Mouse (Mus musculus): ENCODE measurements around the gene Tomm20. TPM values are rescaled to one million over a fixed set of nuclear protein-coding genes. Genes with fewer than 3 reads are reported as not detected.
"Not testable (repeated sequence)": the region's sequence is repeated elsewhere in the genome, so short reads cannot be mapped to it uniquely, and the experiment has no call there.

Gene Tomm20
- polyA plus RNA-seq, 1 experiment from 2014 or later, result 329 TPM

DNA sequence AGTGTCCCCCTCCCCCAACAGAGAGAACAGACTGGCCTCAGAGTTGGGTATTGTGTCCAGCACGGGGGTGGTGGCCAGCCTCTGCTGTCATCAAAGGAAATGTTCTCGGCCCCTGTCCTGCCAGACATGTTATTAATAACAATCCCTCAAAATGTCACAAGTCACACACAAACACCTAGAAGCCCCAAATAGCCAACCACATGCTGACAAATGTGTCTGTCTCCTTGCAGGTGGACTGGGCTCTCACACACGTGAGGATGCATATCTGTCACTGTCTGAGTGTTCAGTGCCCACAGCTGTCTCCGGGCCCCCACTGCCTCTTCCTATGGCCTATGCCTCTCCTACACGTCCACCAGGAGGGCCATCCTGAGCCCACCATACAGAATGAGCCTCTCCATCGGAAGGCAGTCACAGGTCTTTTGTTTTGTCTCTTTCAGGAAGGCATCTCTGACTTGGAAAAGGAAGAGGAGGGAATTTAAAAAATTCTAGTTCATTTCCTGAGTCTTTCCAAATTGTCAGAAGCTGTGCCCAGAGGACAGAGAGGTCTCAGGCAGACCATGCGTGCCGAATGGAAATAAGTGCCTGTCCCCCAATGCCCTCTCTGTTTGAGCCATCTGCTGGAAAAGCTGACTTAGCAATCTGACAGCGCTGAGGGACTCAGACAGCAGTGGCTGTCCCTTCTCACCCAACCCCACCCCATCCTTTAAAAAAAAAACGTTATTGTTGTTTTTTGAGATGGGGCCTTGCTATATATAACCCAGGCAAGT lies 30.9 kb downstream of the Tomm20 start:
- H3K4me2 ChIP-seq (ENCODE audit: low read depth, low read length), result no peak overlapping the region
- 44% methylated on average over 10 of the region's 10 CpGs for WGBS
- H3K4me3 ChIP-seq (ENCODE audit: low read length), result no peak overlapping the region
- H3K4me1 ChIP-seq (ENCODE audit: control insufficient read depth, insufficient read depth, low read length), result peaks cover 16% of the 10 kb centered on the region
- H3K36me3 ChIP-seq (ENCODE audit: control insufficient read depth, insufficient read depth, low read length), result no peaks in the 10 kb centered on the region
- no peaks in the 10 kb centered on the region for H3K27me3 ChIP-seq (replicated peaks; ENCODE audit: control insufficient read depth, insufficient read depth, low read length)
- no peak for ATAC-seq
- no peak overlapping the region for H3K9ac ChIP-seq (ENCODE audit: low read depth, low read length)
- H3K9me3 ChIP-seq (ENCODE audit: control insufficient read depth, low read length), result no peaks in the 10 kb centered on the region
- no peak overlapping the region for H3K27ac ChIP-seq (ENCODE audit: low read length)

- WGBS, result 64% methylated on average over 10 of the region's 10 CpGs
- not testable (repeated sequence) for H3K36me3 ChIP-seq (ENCODE audit: control insufficient read depth, insufficient read depth, low read length); H3K9me3 ChIP-seq (ENCODE audit: control insufficient read depth, low read length); H3K27me3 ChIP-seq (replicated peaks; ENCODE audit: control insufficient read depth, insufficient read depth, low read length); H3K9ac ChIP-seq (ENCODE audit: low read depth, low read length); ATAC-seq; H3K27ac ChIP-seq (ENCODE audit: low read length); H3K4me2 ChIP-seq (ENCODE audit: low read depth, low read length); H3K4me3 ChIP-seq (ENCODE audit: low read length)
- H3K4me1 ChIP-seq (ENCODE audit: control insufficient read depth, insufficient read depth, low read length), result peaks cover 12% of the 10 kb centered on the region
Measured at GRCm38 (mm10) chr8:126914107-126914490, 31.5 kb downstream of the Tomm20 start.

DNA sequence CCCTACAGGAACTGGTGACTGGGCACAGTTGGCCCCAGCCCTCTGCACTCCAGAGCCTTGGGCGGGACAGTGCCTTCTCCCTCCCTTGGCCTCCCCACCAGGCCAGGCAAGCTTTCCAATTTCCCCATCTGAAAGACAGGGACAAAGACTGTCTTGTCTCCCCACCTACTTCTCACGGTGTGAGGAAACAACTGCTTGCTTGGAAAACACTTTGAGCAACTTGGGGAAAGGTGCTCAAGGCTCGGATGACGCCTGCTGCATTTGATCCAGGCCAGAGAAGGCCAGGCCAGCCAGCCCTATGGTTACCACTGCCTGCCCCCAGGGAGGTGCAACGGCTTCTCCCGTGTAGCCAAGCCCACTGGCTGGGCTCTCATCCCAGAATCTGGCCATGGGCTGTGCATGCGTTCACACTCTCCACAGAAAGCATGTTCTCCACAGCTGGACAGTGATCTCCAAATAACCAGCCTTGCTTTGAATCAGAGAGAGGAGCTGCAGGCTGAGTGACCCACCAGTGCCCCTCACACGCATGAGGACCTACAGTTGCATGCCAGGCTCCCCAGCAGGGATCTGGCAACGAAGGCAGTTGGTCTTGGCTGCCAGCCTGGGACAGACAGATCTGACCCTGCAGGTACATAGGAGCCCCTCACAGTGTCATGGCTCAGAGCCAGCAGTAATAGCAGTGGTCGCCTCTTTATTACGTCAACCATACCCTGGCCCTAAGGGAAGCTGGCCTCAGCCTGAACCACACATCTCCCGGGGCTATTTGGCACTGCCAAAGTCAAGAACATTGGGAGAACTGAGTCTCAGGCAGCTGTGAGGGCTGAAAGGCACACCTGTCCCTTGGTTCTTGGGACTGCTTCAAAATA lies 32.2 kb downstream of the Tomm20 start:
- Histone ChIP-seq H3K36me3 (ENCODE audit: control insufficient read depth, insufficient read depth, low read length) (no peaks in the 10 kb centered on the region), H3K4me2 (ENCODE audit: low read depth, low read length) (no peak overlapping the region), H3K27me3 (replicated peaks; ENCODE audit: control insufficient read depth, insufficient read depth, low read length) (no peaks in the 10 kb centered on the region), H3K27ac (ENCODE audit: low read length) (peak overlapping the region; percentile 16), H3K4me3 (ENCODE audit: low read length) (no peak overlapping the region), H3K9me3 (ENCODE audit: control insufficient read depth, low read length) (no peaks in the 10 kb centered on the region), H3K9ac (ENCODE audit: low read depth, low read length) (no peak overlapping the region; the same call in 1 of the 2 replicates), H3K4me1 (ENCODE audit: control insufficient read depth, insufficient read depth, low read length) (peaks cover 18% of the 10 kb centered on the region)
- peak; percentile 30; the same call in 1 of the 2 replicates for ATAC-seq
- WGBS, result 48% methylated on average over 12 of the region's 12 CpGs

GRCm38 (mm10) chr8:126909371-126909802 lies 36.3 kb downstream of the Tomm20 start:
- ATAC-seq, result no peak
- H3K9me3 ChIP-seq (ENCODE audit: control insufficient read depth, low read length), result no peaks in the 10 kb centered on the region
- 54% methylated on average over 10 of the region's 10 CpGs for WGBS
- H3K36me3 ChIP-seq (ENCODE audit: control insufficient read depth, insufficient read depth, low read length), result no peaks in the 10 kb centered on the region
- peak overlapping the region; percentile 53 for H3K9ac ChIP-seq (ENCODE audit: low read depth, low read length)
- H3K4me3 ChIP-seq (ENCODE audit: low read length), result no peak overlapping the region
- H3K27me3 ChIP-seq (replicated peaks; ENCODE audit: control insufficient read depth, insufficient read depth, low read length), result no peaks in the 10 kb centered on the region
- H3K4me1 ChIP-seq (ENCODE audit: control insufficient read depth, insufficient read depth, low read length), result peaks cover 25% of the 10 kb centered on the region
- H3K4me2 ChIP-seq (ENCODE audit: low read depth, low read length), result no peak overlapping the region
- H3K27ac ChIP-seq (ENCODE audit: low read length), result no peak overlapping the region

DNA sequence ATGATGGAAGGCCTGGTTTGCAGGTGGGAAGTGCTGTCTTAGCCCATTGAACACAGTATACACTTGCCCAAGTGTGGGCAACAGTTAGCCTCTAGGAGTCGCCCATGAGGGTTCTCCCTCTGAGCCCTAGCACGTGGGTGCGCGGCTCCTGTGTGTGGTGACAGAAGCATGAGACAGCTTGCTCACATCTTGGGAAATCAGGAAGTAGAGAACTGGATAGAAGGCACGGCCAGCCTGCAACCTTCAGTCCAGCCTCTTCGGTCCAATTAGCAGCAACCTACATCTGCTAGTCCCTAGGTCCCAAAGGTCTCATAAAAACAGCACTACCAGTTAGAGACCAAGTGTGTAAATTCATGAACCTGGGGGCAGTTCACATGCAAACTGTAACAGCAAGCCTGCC lies 36.8 kb downstream of the Tomm20 start:
- 0 out of 2 replicates have a peak overlapping the region, but pooled peaks have one; percentile 15 for H3K27ac ChIP-seq (ENCODE audit: low read length)
- no peak overlapping the region for H3K4me3 ChIP-seq (ENCODE audit: low read length)
- peaks cover 30% of the 10 kb centered on the region for H3K4me1 ChIP-seq (ENCODE audit: control insufficient read depth, insufficient read depth, low read length)
- H3K36me3 ChIP-seq (ENCODE audit: control insufficient read depth, insufficient read depth, low read length), result no peaks in the 10 kb centered on the region
- H3K27me3 ChIP-seq (replicated peaks; ENCODE audit: control insufficient read depth, insufficient read depth, low read length), result no peaks in the 10 kb centered on the region
- ATAC-seq, result peak; percentile 44
- 72% methylated on average over 6 of the region's 6 CpGs for WGBS
- no peak overlapping the region for H3K4me2 ChIP-seq (ENCODE audit: low read depth, low read length)
- H3K9ac ChIP-seq (ENCODE audit: low read depth, low read length), result 0 out of 2 replicates have a peak overlapping the region, but pooled peaks have one; percentile 53
- no peaks in the 10 kb centered on the region for H3K9me3 ChIP-seq (ENCODE audit: control insufficient read depth, low read length)

DNA sequence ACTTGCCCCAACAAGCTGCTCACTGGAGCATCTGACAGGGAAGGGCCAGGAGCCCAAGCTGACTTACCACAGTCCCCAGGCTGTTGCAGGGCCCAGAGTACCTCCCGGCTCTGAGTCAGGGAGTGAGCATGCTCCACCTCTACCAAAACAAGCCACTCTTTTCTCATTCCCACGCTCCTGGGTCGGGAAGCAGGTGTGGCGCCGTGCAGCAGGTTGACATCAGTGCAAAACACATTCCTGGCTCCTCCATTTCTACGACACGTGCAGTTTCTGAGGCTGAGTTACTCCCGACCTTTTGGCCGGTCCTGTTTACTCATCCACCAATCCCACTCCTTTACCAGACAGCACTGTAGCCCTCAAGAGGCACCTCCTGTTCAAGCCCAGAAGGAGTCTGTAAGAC lies 37.7 kb downstream of the Tomm20 start:
- 0 out of 2 replicates have a peak, but pooled peaks have one; percentile 21 for ATAC-seq
- Histone ChIP-seq H3K27ac (ENCODE audit: low read length) (peak overlapping the region; percentile 11; the same call in 1 of the 2 replicates), H3K9me3 (ENCODE audit: control insufficient read depth, low read length) (no peaks in the 10 kb centered on the region), H3K4me2 (ENCODE audit: low read depth, low read length) (no peak overlapping the region), H3K27me3 (replicated peaks; ENCODE audit: control insufficient read depth, insufficient read depth, low read length) (no peaks in the 10 kb centered on the region), H3K4me1 (ENCODE audit: control insufficient read depth, insufficient read depth, low read length) (peaks cover 25% of the 10 kb centered on the region), H3K4me3 (ENCODE audit: low read length) (no peak overlapping the region), H3K36me3 (ENCODE audit: control insufficient read depth, insufficient read depth, low read length) (no peaks in the 10 kb centered on the region), H3K9ac (ENCODE audit: low read depth, low read length) (no peak overlapping the region)
- 48% methylated on average over 9 of the region's 9 CpGs for WGBS

DNA sequence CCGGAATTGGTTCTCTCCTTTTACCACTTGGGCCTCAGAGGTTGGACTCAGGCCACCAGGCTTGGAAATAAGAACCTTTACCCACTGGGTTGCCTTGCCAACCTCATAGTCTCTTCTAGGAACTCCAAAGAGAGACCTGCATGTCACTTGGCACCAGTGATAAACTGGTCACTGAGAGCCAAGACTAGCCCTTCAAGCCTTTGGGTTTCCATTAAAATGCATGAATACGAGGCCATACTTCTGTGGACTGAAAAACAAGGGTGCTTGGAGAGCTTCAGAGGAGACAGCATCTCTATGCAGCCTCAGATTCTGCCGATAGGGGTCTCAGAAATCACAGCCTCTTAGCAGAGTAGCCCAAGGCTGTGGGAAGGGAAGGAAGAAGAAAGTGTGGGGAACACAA lies 38.3 kb downstream of the Tomm20 start:
- Histone ChIP-seq H3K4me3 (ENCODE audit: low read length) (no peak overlapping the region), H3K27ac (ENCODE audit: low read length) (no peak overlapping the region), H3K9me3 (ENCODE audit: control insufficient read depth, low read length) (no peaks in the 10 kb centered on the region), H3K9ac (ENCODE audit: low read depth, low read length) (no peak overlapping the region), H3K4me1 (ENCODE audit: control insufficient read depth, insufficient read depth, low read length) (peaks cover 22% of the 10 kb centered on the region), H3K4me2 (ENCODE audit: low read depth, low read length) (no peak overlapping the region), H3K27me3 (replicated peaks; ENCODE audit: control insufficient read depth, insufficient read depth, low read length) (no peaks in the 10 kb centered on the region), H3K36me3 (ENCODE audit: control insufficient read depth, insufficient read depth, low read length) (no peaks in the 10 kb centered on the region)
- ATAC-seq, result no peak
- 74% methylated on average over 3 of the region's 3 CpGs for WGBS

DNA sequence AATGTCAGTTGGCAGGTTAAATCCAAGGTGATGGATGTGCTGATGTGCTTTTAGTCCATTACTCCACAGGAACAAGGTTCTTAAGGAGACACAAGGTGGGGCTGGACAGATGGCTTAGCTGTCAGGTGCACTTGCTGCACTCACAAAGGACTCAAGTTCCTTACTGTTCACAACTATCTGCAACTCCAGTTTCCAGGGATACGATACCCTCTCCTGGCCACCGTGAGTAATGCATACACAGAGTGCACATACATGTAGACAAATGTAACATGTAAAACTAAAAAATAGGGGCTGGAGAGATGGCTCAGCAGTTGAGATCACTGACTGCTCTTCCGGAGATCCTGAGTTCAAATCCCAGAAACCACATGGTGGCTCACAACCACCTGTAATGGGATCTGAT lies 40.3 kb downstream of the Tomm20 start:
- no peak overlapping the region for H3K27ac ChIP-seq (ENCODE audit: low read length)
- 90% methylated on average over 3 of the region's 3 CpGs for WGBS
- ATAC-seq, result no peak
- H3K36me3 ChIP-seq (ENCODE audit: control insufficient read depth, insufficient read depth, low read length), result no peaks in the 10 kb centered on the region
- no peak overlapping the region for H3K9ac ChIP-seq (ENCODE audit: low read depth, low read length)
- H3K4me2 ChIP-seq (ENCODE audit: low read depth, low read length), result no peak overlapping the region
- peaks cover 22% of the 10 kb centered on the region for H3K4me1 ChIP-seq (ENCODE audit: control insufficient read depth, insufficient read depth, low read length)
- no peak overlapping the region for H3K4me3 ChIP-seq (ENCODE audit: low read length)
- H3K27me3 ChIP-seq (replicated peaks; ENCODE audit: control insufficient read depth, insufficient read depth, low read length), result no peaks in the 10 kb centered on the region
- H3K9me3 ChIP-seq (ENCODE audit: control insufficient read depth, low read length), result no peaks in the 10 kb centered on the region

GRCm38 (mm10) chr8:126903927-126904326 lies 41.7 kb downstream of the Tomm20 start:
- H3K27ac ChIP-seq (ENCODE audit: low read length), result peak overlapping the region; percentile 74

More at GRCm38 (mm10) chr8:126903927-126904326, 41.7 kb downstream of the Tomm20 start:
- ATAC-seq, result no peak
- no peaks in the 10 kb centered on the region for H3K9me3 ChIP-seq (ENCODE audit: control insufficient read depth, low read length)
- no peaks in the 10 kb centered on the region for H3K36me3 ChIP-seq (ENCODE audit: control insufficient read depth, insufficient read depth, low read length)
- no peaks in the 10 kb centered on the region for H3K27me3 ChIP-seq (replicated peaks; ENCODE audit: control insufficient read depth, insufficient read depth, low read length)
- peaks cover 23% of the 10 kb centered on the region for H3K4me1 ChIP-seq (ENCODE audit: control insufficient read depth, insufficient read depth, low read length)
- H3K4me3 ChIP-seq (ENCODE audit: low read length), result no peak overlapping the region
- H3K4me2 ChIP-seq (ENCODE audit: low read depth, low read length), result no peak overlapping the region
- WGBS, result 77% methylated on average over 9 of the region's 9 CpGs
- 0 out of 2 replicates have a peak overlapping the region, but pooled peaks have one; percentile 12 for H3K9ac ChIP-seq (ENCODE audit: low read depth, low read length)

Measured in intestine, embryonic 16.5 days (tissue).